Mouse (Mus musculus) gastrocnemius, postnatal 25 days (tissue): ENCODE results near the gene Wdr63. TPM values are rescaled to one million over a fixed set of nuclear protein-coding genes. Genes with fewer than 3 reads are reported as not detected.
A peak's percentile ranks its signal among the peaks of the same experiment; 100 is the strongest.

Source experiments
- DNase-seq: peaks from one replicate; pipeline ENCODE4 v3.0.0; 2022
- total RNA-seq, 2 experiments: library from RNA; stranded (reverse); gene quantifications; 1 replicate in 1 of 2; 2 replicates in 1 of 2; pipeline ENCODE4 v1.2.3; 2021

The Wdr63 gene
- total RNA-seq, 2 experiments from 2014 or later = not detected

GRCm38 (mm10) chr3:146010751-146011150, 97.2 kb downstream of the Wdr63 start:
- DNase-seq = no peak

DNA sequence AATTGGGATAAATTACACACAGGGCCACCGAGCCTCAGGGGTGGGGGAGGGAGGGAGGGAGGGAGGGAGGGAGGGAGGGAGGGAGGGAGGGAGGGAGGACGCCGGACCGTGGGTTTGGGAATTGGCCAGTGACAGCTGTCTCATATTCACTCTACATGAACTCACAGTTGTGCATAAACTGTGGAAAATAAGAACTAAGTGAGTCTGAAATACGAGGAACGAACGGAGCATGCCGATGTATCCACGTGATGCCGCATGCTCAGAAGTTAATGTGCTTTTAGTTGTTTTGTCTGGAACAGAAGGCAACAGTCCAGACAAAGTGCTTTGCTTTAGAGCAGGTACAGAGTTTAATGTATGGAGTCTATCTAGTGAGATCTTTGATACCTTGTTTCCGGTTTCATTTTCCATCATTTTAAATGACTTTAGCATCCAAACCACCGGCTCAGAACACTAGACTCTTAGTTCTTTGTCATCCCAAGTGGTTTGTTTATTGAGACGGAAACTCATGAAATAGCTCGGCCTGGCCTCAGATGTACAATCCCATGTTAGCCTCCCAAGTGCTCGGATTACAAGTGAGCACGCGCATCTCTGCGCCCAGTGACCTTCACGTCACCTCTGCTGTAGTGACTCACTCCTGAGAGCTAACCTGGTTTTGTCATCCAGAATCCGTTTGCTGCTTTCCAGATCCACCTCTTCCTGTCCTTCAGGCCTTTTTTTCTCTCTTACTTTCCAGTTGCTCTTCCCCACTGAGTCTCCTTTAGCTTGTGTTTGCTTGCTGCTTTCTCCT, 97.9 kb downstream of the Wdr63 start:
- DNase-seq = peak; percentile 51

DNA sequence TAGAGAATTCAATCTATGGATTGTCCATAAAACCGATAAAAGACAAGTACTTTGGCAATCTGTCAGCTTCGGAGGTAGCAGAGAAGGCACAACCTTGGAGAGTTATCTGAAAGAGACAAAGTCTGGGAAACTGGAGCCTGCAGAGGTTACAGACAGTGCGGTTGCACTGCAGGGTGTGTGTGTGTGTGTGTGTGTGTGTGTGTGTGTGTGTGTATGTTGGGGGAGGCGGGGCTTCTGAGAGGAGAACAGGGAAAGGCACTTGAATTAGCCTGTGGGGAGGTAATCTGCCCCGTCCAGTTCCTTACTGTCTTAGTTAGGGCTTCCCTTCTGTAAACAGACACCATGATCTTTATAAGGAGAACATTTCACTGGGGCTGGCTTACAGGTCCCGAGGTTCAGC, 100.1 kb downstream of the Wdr63 start:
- DNase-seq = no peak

GRCm38 (mm10) chr3:146004347-146005051, 103.4 kb downstream of the Wdr63 start:
- DNase-seq = no peak

DNA sequence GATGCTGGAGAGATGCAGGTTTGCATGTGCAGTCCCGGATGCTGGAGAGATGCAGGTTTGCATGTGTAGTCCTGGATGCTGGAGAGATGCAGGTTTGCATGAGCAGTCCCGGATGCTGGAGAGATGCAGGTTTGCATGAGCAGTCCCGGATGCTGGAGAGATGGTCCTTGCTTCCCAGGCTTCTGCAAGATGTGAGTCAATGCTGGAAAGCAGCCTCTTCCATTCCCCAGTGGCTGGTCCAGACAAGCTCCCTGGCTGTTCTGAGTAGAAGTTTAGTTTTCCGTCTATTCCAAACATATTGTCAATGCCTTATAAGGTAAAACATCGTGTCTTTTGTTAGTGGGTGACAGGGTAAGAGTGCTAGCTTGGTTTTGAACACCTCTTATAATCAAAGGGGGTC, 111.4 kb downstream of the Wdr63 start:
- peak; percentile 27 for DNase-seq

DNA sequence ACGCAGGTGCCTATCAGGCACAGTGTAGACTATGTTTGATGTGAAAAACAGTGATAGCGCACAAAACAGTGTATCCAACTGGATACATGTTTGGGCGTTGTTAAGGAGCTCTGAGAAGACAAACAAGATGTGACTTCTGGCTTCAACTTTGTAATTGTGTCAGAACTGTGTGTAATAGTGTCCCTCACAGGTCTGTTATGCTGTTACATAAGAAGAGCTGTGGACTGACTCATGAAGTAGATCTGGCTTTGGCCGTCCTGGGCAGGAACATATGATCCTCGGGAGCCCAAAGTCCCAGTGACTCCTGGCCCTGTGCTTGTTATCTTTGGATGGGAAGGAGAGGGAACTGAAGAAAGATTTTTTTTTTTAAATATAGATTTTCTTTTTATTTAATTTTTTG, 112.4 kb downstream of the Wdr63 start:
- DNase-seq = peak; percentile 38

GRCm38 (mm10) chr3:145993481-145994201, 114.3 kb downstream of the Wdr63 start:
- no peak for DNase-seq

GRCm38 (mm10) chr3:145992796-145993195, 115.1 kb downstream of the Wdr63 start:
- peak; percentile 58 for DNase-seq

DNA sequence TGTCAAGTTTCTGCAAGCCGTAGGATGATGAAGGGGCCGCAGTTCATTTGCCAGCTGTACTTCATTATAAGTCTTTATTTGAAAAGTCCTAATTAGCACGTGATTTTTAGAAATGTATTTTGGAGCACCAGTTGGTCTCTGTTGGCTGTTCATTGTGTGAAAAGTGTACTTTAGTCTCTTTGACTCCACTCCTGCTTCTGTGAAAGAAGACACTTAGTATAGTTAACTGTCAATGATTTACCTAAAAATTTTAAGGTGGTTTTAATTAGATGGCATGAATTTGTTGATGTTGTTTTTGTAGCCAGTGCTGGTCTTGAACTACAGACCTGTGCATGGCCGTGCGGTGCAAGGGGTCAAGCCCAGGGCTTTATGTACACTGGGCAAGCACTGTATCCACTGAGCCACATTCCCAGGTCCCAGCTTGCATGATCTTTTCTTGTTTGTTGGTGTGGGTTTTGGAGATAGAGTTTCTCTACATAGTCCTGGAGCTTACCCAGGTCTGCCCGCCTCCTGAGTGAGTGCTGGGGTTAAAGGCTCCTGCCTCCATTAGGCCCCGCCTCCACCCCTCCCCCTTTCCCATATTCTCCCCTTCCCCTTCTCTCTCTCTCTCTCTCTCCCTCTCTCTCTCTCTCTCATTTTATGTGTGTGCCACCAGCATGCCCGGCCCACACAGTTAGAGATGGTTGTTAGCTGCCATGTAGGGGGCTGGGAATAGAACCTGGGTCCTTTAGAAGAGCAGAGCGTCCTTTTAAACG, 115.8 kb downstream of the Wdr63 start:
- no peak for DNase-seq

- no peak for DNase-seq
Observed at GRCm38 (mm10) chr3:145991130-145991529, 116.8 kb downstream of the Wdr63 start.

Other genes starting within 250 kb of the Wdr63 start
- gene Bcl10, start 185.3 kb downstream of the Wdr63 start, total RNA-seq = 1 to 10 TPM; 9.1 to 9.2 TPM
- gene 2410004B18Rik, start 170.1 kb downstream of the Wdr63 start, total RNA-seq = 10 to 100 TPM; 14.3 to 17.9 TPM
- 1 to 10 TPM in 1 of 2 experiments, under 1 TPM in 1; 0.92 to 1.2 TPM for gene Syde2, start 120.3 kb downstream of the Wdr63 start, total RNA-seq
- not detected for gene Mcoln3, start 9.3 kb upstream of the Wdr63 start, total RNA-seq
- gene Mcoln2, start 41.7 kb upstream of the Wdr63 start, total RNA-seq = under 1 TPM; 0.33 to 0.35 TPM
- gene Lpar3, start 112.8 kb upstream of the Wdr63 start, total RNA-seq = under 1 TPM in 1 of 2 experiments, not detected in 1; 0.28 TPM